Mouse (Mus musculus): ENCODE data around the gene Ddx3x. TPM values are rescaled to one million over a fixed set of nuclear protein-coding genes. Genes with fewer than 3 reads are reported as not detected.
A peak's percentile ranks its signal among the peaks of the same experiment; 100 is the strongest.
"Not testable (repeated sequence)": the region's sequence is repeated elsewhere in the genome, so short reads cannot be mapped to it uniquely, and the experiment has no call there.

Gene Ddx3x
- polyA plus RNA-seq, 1 experiment = 78.5 TPM

GRCm38 (mm10) chrX:13280037-13280408 lies 747 bp upstream of the Ddx3x start:
- peak in 1 of 2 experiments; percentile 6 for DNase-seq (ENCODE audit: extremely low spot score in 1 of 2, low spot score in 1 of 2)

DNA sequence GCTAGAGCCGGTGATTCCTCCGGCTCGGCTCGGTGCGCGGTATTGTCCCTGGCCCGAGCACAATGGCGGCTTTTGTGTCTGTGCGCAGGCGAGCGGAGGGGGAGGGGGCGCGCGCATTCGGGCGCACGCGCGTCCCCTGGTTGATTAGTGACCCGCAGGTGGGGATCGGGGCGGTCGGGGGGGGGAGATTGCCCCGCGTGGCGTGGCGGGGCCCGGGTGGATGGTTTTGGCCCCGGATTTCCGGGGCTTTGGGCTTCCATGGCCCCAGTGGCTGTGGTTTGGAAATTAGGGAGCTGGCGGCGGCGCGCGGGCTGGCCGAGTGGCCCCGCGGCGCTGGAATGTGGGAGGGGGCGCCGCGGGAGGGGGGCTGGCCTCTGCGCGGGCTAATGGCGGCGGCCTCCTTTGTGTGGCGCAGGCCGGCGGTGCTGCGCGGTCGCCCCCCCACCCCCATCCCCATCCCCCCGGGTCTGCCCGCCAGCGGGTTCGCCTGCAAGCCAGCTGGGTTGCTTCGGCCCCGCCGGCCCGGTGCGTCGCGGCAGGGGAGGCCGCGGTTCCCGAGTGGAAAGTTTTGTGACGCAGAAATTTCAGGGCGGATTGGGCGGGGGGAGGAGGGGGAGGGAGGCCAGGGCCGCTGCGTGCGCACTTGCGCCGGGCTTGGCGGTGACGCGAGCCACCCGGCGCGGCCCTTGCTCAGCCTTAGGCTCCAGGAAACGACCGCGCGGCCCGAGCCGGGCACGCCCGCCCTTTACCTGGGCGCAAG lies 739 bp downstream of the Ddx3x start:
- peak in 1 of 2 experiments; percentile 73 for DNase-seq (ENCODE audit: extremely low spot score in 1 of 2, low spot score in 1 of 2)

DNA sequence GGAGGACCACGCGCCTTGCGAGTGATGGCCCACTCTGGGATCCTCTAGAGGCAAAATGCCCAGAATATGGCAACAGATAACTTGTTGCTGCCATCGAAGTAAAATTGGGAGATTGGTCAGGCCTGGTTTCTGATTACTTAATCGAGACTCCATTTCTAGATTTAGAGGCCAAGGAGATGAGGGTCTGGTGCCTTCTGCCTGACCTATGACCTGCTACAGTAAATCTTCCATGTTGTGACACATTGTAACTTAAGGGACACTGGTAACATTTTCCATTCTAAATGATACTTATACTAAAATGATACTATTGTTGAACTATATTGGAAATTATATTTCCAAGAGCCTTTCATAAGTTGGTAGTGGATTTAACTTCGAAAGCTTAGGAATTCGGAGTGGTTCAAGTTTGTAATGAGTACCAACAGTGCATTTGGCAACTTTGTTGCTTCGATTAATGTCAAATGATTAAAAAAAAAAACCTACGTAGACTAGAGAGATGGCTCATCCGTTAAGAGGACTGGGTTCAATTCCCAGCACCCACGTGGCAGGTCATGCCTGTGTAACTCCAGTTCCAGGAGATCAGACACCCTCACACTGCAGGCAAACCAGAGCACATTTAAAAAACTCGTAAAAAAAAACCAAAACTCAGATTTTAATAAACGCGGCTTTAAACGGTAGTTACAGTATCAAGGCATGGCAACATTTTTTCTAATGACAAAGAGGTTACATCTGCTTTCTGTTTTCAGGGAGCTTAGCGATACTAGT lies 1.5 kb downstream of the Ddx3x start:
- DNase-seq (ENCODE audit: extremely low spot score in 1 of 2, low spot score in 1 of 2) = no peak

GRCm38 (mm10) chrX:13285772-13286171 lies 5.0 kb downstream of the Ddx3x start:
- no peak for DNase-seq (ENCODE audit: extremely low spot score in 1 of 2, low spot score in 1 of 2)

DNA sequence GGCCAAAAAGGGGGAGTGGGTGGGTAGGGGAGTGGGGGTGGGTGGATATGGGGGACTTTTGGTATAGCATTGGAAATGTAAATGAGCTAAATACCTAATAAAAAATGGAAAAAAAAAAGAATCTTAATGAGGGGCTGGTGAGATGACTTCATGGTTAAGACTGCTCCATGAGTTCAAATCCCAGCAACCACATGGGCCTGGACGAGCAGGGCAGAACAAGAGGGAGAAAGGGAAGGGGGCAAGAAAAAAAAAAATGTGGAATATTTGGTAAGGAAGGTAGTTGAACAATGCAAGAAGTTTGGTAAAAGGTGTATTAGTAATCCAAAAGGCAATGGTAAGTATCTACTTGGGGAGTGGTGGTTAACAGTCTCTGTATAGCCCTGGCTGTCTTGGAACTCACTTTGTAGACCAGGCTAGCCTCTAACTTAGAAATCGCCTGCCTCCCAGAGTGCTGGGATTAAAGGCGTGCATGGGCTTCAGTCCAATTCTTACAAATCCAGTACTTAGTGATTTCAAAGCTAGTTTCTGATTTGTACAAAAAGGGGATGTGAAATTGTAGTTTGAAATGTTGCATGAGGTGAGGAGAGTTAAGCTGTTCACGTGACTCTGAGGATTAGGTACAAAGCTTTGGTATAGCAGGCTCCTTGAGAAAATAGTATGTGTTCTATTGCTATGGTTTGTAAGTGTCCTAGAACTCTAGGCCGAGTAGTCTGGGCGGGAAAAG lies 13.9 kb downstream of the Ddx3x start:
- DNase-seq (ENCODE audit: extremely low spot score in 1 of 2, low spot score in 1 of 2) = no peak

GRCm38 (mm10) chrX:13295229-13295571 lies 14.4 kb downstream of the Ddx3x start:
- no peak for DNase-seq (ENCODE audit: extremely low spot score in 1 of 2, low spot score in 1 of 2)

GRCm38 (mm10) chrX:13296241-13296640 lies 15.5 kb downstream of the Ddx3x start:
- not testable (repeated sequence) for DNase-seq (ENCODE audit: extremely low spot score in 1 of 2, low spot score in 1 of 2)

- no peak for DNase-seq (ENCODE audit: extremely low spot score in 1 of 2, low spot score in 1 of 2)
These were observed 25.4 kb downstream of the Ddx3x start for GRCm38 (mm10) chrX:13306190-13306589.

- no peak for DNase-seq (ENCODE audit: extremely low spot score in 1 of 2, low spot score in 1 of 2)
These were observed 30.6 kb downstream of the Ddx3x start for GRCm38 (mm10) chrX:13311396-13311795.

DNA sequence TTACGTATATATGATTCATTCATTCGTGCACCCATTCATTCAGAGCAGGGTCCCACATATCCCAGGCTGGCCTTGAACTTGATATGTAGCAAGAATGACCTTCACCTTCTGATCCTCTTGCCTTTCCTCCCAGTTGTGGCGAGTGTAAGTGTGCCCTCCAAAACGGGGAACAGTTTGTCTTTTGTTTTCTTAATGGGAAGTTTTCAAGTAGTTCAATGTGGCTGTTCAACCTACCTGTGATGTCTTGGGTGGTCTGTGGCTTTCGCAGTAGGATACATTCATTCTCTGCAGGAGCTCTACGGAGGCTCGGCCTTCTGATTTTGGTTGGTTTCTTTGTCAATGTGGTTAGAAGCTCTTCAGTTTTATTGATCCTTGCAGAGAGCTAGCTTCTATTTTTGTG lies 48.8 kb downstream of the Ddx3x start:
- DNase-seq (ENCODE audit: extremely low spot score in 1 of 2, low spot score in 1 of 2) = no peak

Other genes starting within 250 kb of the Ddx3x start
- gene Usp9x, start 209.5 kb upstream of the Ddx3x start, polyA plus RNA-seq (2012; rRNA removed) = 49.5 and 54.3 TPM in 2 replicates
- 0.21 and 0.42 TPM in 2 replicates for gene Nyx, start 185.1 kb downstream of the Ddx3x start, polyA plus RNA-seq (2012; rRNA removed)